In genomic region chr12:83047710-83048109, GRCm38 (mm10) we compare ENCODE assay signal across 20 mouse cellular contexts.
"Had no signal": no experiment of that assay in that cellular context is flagged by ENCODE, and none has a peak within 500 bp of the region (broad histone marks: within the 10 kb centered on the region; RNA-seq: fewer than 3 reads in every experiment).

No protein-coding gene starts in this region.

- H3K4me1 ChIP-seq: limb, embryonic 12.5 days had no signal

- ATAC-seq: liver, postnatal 0 days; lung, postnatal 0 days; midbrain, embryonic 13.5 days; midbrain, embryonic 16.5 days had no signal

- DNase-seq: kidney, adult 9 months; kidney, postnatal 14 days; kidney, postnatal 4 days; left cerebral cortex, postnatal 4 days; liver, postnatal 0 days; lung, embryonic 14.5 days; right cerebral cortex, postnatal 4 days; thymus, adult 2 months; thymus, postnatal 14 days; thymus, postnatal 4 days had no signal

- H3K27ac ChIP-seq: limb, embryonic 12.5 days; limb, embryonic 15.5 days; liver, embryonic 14.5 days; macrophage; midbrain, embryonic 13.5 days; neural tube, embryonic 12.5 days; stomach, postnatal 0 days had no signal

- H3K4me3 ChIP-seq: limb, embryonic 12.5 days; limb, embryonic 15.5 days; midbrain, embryonic 13.5 days; neural tube, embryonic 12.5 days had no signal

- H3K9me3 ChIP-seq: limb, embryonic 12.5 days; limb, embryonic 15.5 days; midbrain, embryonic 13.5 days; neural tube, embryonic 12.5 days had no signal

- H3K4me2 ChIP-seq: limb, embryonic 12.5 days; limb, embryonic 15.5 days; liver, embryonic 11.5 days; lung, embryonic 14.5 days; midbrain, embryonic 13.5 days; neural tube, embryonic 12.5 days had no signal

- H3K36me3 ChIP-seq: limb, embryonic 12.5 days; limb, embryonic 15.5 days; midbrain, embryonic 13.5 days; neural tube, embryonic 12.5 days had no signal

- H3K27me3 ChIP-seq: limb, embryonic 12.5 days; limb, embryonic 15.5 days; midbrain, embryonic 13.5 days had no signal

- H3K9ac ChIP-seq: limb, embryonic 12.5 days; limb, embryonic 15.5 days; liver, embryonic 14.5 days; liver, postnatal 0 days; lung, embryonic 14.5 days; midbrain, embryonic 13.5 days; neural tube, embryonic 12.5 days had no signal
